Mouse (Mus musculus) kidney, embryonic 15.5 days (tissue): ENCODE measurements around the gene Mapk1. TPM values are rescaled to one million over a fixed set of nuclear protein-coding genes. Genes with fewer than 3 reads are reported as not detected.
"Not testable (repeated sequence)": the region's sequence is repeated elsewhere in the genome, so short reads cannot be mapped to it uniquely, and the experiment has no call there.

ENCODE experiments used
- ATAC-seq: fragments of 200-750 bp; cut with Nextera tagmentation; replicated peaks from 2 replicates; pipeline ENCODE4 v1.8.0; 2017; ENCODE audit warnings: moderate TSS enrichment; ENCODE audit not compliant: low FRiP score
- H3K27ac ChIP-seq: fragments of 300-500 bp; sonication (generic); 2 replicates; pipeline ENCODE4 v1.5.1; 2015; ENCODE audit warnings: mild to moderate bottlenecking, inconsistent platforms
- H3K27me3 ChIP-seq: fragments of 300-500 bp; sonication (generic); 2 replicates; pipeline ENCODE4 v1.6.1; 2015; ENCODE audit warnings: inconsistent platforms
- H3K36me3 ChIP-seq: fragments of 300-500 bp; sonication (generic); 2 replicates; pipeline ENCODE4 v1.6.1; 2015; ENCODE audit warnings: inconsistent platforms
- H3K4me1 ChIP-seq: fragments of 300-500 bp; sonication (generic); 2 replicates; pipeline ENCODE4 v1.6.1; 2015; ENCODE audit warnings: inconsistent platforms
- H3K4me2 ChIP-seq: fragments of 300-500 bp; sonication (generic); 2 replicates; pipeline ENCODE4 v1.6.1; 2015; ENCODE audit warnings: moderate library complexity, mild to moderate bottlenecking, inconsistent platforms
- H3K4me3 ChIP-seq: fragments of 300-500 bp; sonication (generic); replicated peaks from 2 replicates; pipeline ENCODE4 v1.5.1; 2015; ENCODE audit warnings: mild to moderate bottlenecking, inconsistent platforms
- H3K9ac ChIP-seq: fragments of 300-500 bp; sonication (generic); 2 replicates; pipeline ENCODE4 v1.6.1; 2015; ENCODE audit warnings: mild to moderate bottlenecking, inconsistent platforms
- H3K9me3 ChIP-seq: fragments of 300-500 bp; sonication (generic); replicated peaks from 2 replicates; pipeline ENCODE4 v1.6.1; 2016; ENCODE audit warnings: inconsistent platforms
- WGBS: fragments of 180-500 bp; shearing (Covaris S2); methylation state at CpG from one replicate; pipeline ENCODE4 v1.1.7; 2015; ENCODE audit warnings: mixed read lengths; 5-methylcytosine and 5-hydroxymethylcytosine counted together
- polyA plus RNA-seq: library from polyadenylated mRNA; unstranded; fragments of >200 nt; fragmentation: Nextera tagmentation; extraction: Ambion mirVana; gene quantifications from 2 replicates; pipeline ENCODE4 v1.2.1, GENCODE M21; 2015

The Mapk1 gene
- polyA plus RNA-seq, 1 experiment from 2014 or later = 172 TPM

- no peak overlapping the region for H3K27ac ChIP-seq
- H3K4me2 ChIP-seq = no peak overlapping the region
- peaks cover 30% of the 10 kb centered on the region for H3K36me3 ChIP-seq
- H3K4me3 ChIP-seq = no peak overlapping the region
- H3K9me3 ChIP-seq = no peaks in the 10 kb centered on the region
- WGBS = 75% methylated on average over 2 of the region's 2 CpGs
- H3K4me1 ChIP-seq = peaks cover 24% of the 10 kb centered on the region
- no peak overlapping the region for H3K9ac ChIP-seq
- ATAC-seq = no peak
- H3K27me3 ChIP-seq = no peaks in the 10 kb centered on the region
Observed at GRCm38 (mm10) chr16:16987248-16987647, 4.1 kb downstream of the Mapk1 start.

DNA sequence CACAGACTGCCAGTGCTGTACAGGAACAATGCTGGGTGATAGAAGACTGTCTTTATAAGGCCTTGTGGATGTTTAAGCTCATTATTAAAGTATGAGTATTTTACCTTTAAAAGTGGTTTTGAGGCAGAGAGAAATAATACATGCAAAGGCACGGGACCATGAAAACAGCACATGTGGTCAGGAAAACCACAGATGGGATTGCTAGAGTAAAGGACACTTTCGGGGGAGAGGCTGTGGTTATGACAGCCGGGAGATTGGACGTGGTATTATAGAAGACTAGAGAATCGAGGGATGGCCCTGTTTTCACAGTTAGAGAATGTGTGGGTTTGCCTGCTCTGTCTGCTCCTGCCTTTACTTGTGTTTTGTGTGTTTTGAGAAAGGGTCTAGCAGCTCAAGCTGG lies 5.7 kb downstream of the Mapk1 start:
- Histone ChIP-seq H3K4me1 (peaks cover 21% of the 10 kb centered on the region), H3K27me3 (no peaks in the 10 kb centered on the region), H3K4me2 (no peak overlapping the region), H3K36me3 (peaks cover 31% of the 10 kb centered on the region), H3K27ac (no peak overlapping the region), H3K9me3 (no peaks in the 10 kb centered on the region), H3K4me3 (no peak overlapping the region), H3K9ac (no peak overlapping the region)
- WGBS = 92% methylated on average over 5 of the region's 5 CpGs
- ATAC-seq = no peak

- Histone ChIP-seq H3K36me3 (peaks cover 38% of the 10 kb centered on the region), H3K4me2 (no peak overlapping the region), H3K9ac (no peak overlapping the region), H3K27ac (no peak overlapping the region), H3K4me1 (peaks cover 19% of the 10 kb centered on the region), H3K27me3 (no peaks in the 10 kb centered on the region), H3K4me3 (no peak overlapping the region), H3K9me3 (no peaks in the 10 kb centered on the region)
- WGBS = 76% methylated on average over 4 of the region's 4 CpGs
- no peak for ATAC-seq
Observed at GRCm38 (mm10) chr16:16990021-16990420, 6.8 kb downstream of the Mapk1 start.

- ATAC-seq = no peak
- no peaks in the 10 kb centered on the region for H3K27me3 ChIP-seq
- no peaks in the 10 kb centered on the region for H3K9me3 ChIP-seq
- H3K4me2 ChIP-seq = no peak overlapping the region
- no peak overlapping the region for H3K4me3 ChIP-seq
- H3K9ac ChIP-seq = no peak overlapping the region
- H3K27ac ChIP-seq = no peak overlapping the region
- 0 out of 2 replicates have a peak, but pooled peaks cover 3% of the 10 kb centered on the region for H3K4me1 ChIP-seq
- WGBS = 81% methylated on average over 4 of the region's 4 CpGs
- peaks cover 10% of the 10 kb centered on the region; the same call in 1 of the 2 replicates for H3K36me3 ChIP-seq
Observed at GRCm38 (mm10) chr16:16994426-16995052, 11.4 kb downstream of the Mapk1 start.

GRCm38 (mm10) chr16:16996121-16996729 lies 13.0 kb downstream of the Mapk1 start:
- not testable (repeated sequence) for ATAC-seq, H3K9me3 ChIP-seq, H3K9ac ChIP-seq, H3K27me3 ChIP-seq, H3K4me3 ChIP-seq, H3K4me1 ChIP-seq, H3K27ac ChIP-seq, H3K4me2 ChIP-seq
- H3K36me3 ChIP-seq = peaks cover 12% of the 10 kb centered on the region; the same call in 1 of the 2 replicates
- 88% methylated on average over 10 of the region's 10 CpGs for WGBS

GRCm38 (mm10) chr16:17001109-17001508 lies 17.9 kb downstream of the Mapk1 start:
- Histone ChIP-seq H3K36me3 (0 out of 2 replicates have a peak, but pooled peaks cover 5% of the 10 kb centered on the region), H3K4me1 (no peaks in the 10 kb centered on the region), H3K27me3 (no peaks in the 10 kb centered on the region), H3K4me2 (no peak overlapping the region), H3K9ac (no peak overlapping the region), H3K9me3 (no peaks in the 10 kb centered on the region), H3K4me3 (no peak overlapping the region), H3K27ac (no peak overlapping the region)
- no peak for ATAC-seq
- 87% methylated on average over 3 of the region's 3 CpGs for WGBS

DNA sequence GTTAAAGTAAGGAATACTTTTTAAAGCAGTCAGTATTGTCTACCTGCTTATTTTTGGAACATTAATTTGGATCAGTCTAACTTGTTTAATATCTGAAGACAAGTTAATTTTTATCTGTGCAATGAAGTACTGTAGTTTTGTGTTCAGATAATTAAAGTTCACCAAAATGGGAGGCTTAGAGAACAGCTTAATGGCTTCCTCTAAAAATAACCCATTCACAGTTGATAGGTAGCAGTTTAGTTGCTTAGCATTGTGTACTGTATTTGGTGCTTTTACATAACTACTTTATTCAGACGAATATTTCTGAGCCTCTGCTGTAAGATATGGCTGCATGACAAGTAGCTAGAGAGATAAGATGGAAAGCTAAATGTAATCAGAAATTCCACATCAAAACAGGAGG lies 23.9 kb downstream of the Mapk1 start:
- H3K4me2 ChIP-seq = no peak overlapping the region
- peaks cover 9% of the 10 kb centered on the region; the same call in 1 of the 2 replicates for H3K36me3 ChIP-seq
- H3K9me3 ChIP-seq = no peaks in the 10 kb centered on the region
- no peaks in the 10 kb centered on the region for H3K4me1 ChIP-seq
- 86% methylated on average over 1 of the region's 1 CpGs for WGBS
- H3K27ac ChIP-seq = no peak overlapping the region
- H3K4me3 ChIP-seq = no peak overlapping the region
- no peak for ATAC-seq
- H3K9ac ChIP-seq = no peak overlapping the region
- no peaks in the 10 kb centered on the region for H3K27me3 ChIP-seq

DNA sequence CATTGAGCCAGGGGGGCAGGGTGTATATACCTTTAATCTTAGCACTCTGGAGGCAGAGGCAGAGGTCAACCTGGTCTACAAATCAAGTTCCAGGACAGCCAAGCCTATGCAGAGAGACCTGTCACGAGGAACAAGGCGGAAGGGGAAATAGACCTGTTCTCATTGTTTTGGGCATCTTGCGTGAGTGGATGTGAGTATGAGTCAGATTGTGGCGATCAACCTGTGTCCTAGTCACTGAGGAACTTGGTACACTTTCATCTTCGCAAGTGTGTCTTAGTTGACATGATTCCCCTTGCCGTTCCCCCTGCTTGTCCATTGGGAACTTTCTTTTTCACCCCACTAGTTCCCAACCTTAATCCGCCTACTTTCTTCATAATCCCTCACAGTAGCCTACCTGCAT lies 26.9 kb downstream of the Mapk1 start:
- 90% methylated on average over 7 of the region's 7 CpGs for WGBS
- H3K27me3 ChIP-seq = no peaks in the 10 kb centered on the region
- H3K9me3 ChIP-seq = no peaks in the 10 kb centered on the region

DNA sequence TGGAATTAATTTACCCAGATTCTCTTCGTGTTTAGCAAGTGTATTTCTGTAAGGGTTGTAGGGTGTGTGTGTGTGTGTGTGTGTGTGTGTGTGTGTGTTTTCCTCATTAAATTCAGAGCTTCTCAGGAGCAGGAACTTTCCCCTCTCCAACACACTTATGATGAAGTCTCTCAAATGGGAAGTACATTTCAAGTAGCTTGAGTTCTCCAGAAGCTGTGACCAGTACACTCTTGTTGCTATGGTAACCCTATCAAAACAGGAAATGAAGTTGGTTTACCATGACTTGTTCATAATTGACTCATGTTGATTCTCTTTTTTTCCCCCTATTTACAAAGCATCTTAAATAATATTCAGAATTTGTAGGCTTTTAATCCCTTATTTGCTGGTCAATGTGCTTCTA lies 29.4 kb downstream of the Mapk1 start:
- 90% methylated on average over 1 of the region's 1 CpGs for WGBS

More for the DNA sequence above, 26.9 kb downstream of the Mapk1 start:
- ATAC-seq = no peak
- Histone ChIP-seq H3K4me2 (no peak overlapping the region), H3K9ac (no peak overlapping the region), H3K4me1 (no peaks in the 10 kb centered on the region), H3K27ac (no peak overlapping the region), H3K36me3 (peaks cover 9% of the 10 kb centered on the region; the same call in 1 of the 2 replicates), H3K4me3 (no peak overlapping the region)

GRCm38 (mm10) chr16:17015111-17015852 lies 32.1 kb downstream of the Mapk1 start:
- Histone ChIP-seq H3K4me3 (no peak overlapping the region), H3K4me1 (no peaks in the 10 kb centered on the region), H3K4me2 (no peak overlapping the region), H3K36me3 (peaks cover 37% of the 10 kb centered on the region), H3K9me3 (no peaks in the 10 kb centered on the region), H3K9ac (no peak overlapping the region), H3K27me3 (no peaks in the 10 kb centered on the region), H3K27ac (no peak overlapping the region)
- 65% methylated on average over 4 of the region's 4 CpGs for WGBS
- no peak for ATAC-seq

More for the DNA sequence above, 29.4 kb downstream of the Mapk1 start:
- Histone ChIP-seq H3K9ac (no peak overlapping the region), H3K4me1 (no peaks in the 10 kb centered on the region), H3K9me3 (no peaks in the 10 kb centered on the region), H3K27ac (no peak overlapping the region), H3K27me3 (no peaks in the 10 kb centered on the region), H3K4me2 (no peak overlapping the region), H3K4me3 (no peak overlapping the region), H3K36me3 (peaks cover 23% of the 10 kb centered on the region)
- no peak for ATAC-seq

DNA sequence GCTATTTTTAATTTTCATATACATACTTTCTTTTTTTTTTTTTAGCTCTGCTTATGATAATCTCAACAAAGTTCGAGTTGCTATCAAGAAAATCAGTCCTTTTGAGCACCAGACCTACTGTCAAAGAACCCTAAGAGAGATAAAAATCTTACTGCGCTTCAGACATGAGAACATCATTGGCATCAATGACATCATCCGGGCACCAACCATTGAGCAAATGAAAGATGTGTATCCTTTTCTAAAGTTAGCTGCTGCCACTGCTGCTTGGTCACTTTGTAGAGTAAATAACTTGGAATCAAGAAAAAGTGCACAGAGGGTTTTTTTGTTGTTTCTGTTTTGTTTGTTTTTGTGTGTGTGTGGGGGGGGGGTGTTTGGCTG lies 32.7 kb downstream of the Mapk1 start:
- Histone ChIP-seq H3K27me3 (no peaks in the 10 kb centered on the region), H3K4me1 (no peaks in the 10 kb centered on the region), H3K27ac (no peak overlapping the region), H3K4me2 (no peak overlapping the region), H3K4me3 (no peak overlapping the region), H3K36me3 (peaks cover 42% of the 10 kb centered on the region), H3K9ac (no peak overlapping the region), H3K9me3 (no peaks in the 10 kb centered on the region)
- ATAC-seq = no peak
- WGBS = 90% methylated on average over 3 of the region's 3 CpGs

GRCm38 (mm10) chr16:17018071-17018470 lies 34.9 kb downstream of the Mapk1 start:
- Histone ChIP-seq H3K4me3 (no peak overlapping the region), H3K4me1 (no peaks in the 10 kb centered on the region), H3K9me3 (no peaks in the 10 kb centered on the region), H3K4me2 (no peak overlapping the region), H3K27me3 (no peaks in the 10 kb centered on the region), H3K9ac (no peak overlapping the region), H3K36me3 (peaks cover 64% of the 10 kb centered on the region), H3K27ac (no peak overlapping the region)
- WGBS = 32% methylated on average over 6 of the region's 6 CpGs
- ATAC-seq = no peak
